Mouse (Mus musculus): ENCODE measurements around the gene Dctn1. TPM values are rescaled to one million over a fixed set of nuclear protein-coding genes. Genes with fewer than 3 reads are reported as not detected.
"Not testable (repeated sequence)": the region's sequence is repeated elsewhere in the genome, so short reads cannot be mapped to it uniquely, and the experiment has no call there.

The Dctn1 gene
- total RNA-seq, 2 experiments from 2014 or later = 121 to 128 TPM

DNA sequence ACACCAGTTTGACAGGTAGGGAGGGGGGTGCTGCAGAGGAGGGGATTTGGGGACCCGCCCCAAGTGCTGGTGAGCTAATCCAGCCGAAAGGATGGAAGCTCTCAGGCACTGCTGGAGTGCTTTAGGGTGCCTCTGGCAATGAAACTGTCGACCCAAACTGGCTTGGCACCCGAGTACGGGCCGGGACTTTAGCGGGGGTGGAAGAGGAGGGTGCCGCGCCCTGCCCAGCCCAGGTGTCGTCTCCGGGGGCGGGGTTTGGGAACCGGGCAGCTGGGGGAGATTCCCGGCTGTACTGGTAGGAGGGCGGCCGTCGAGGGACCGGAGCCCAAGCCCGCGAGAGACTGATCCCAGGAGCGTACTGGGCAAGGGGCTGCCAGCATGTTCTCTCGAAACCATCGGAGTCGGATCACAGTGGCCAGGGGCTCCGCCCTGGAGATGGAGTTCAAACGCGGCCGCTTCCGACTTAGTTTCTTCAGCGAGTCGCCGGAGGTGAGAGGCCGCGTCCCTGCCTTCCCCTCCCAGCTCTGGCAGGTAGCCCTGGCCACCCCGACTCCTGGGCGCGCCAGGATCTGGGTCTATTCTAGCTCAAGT, 30.1 kb upstream of the Dctn1 start:
- intact Hi-C loops (cut with DNase I) = loop anchor here (2.0 kb wide), 1 partner anchor 21 kb away; the partner anchor contains the start of genes 1700003E16Rik and Wdr54

DNA sequence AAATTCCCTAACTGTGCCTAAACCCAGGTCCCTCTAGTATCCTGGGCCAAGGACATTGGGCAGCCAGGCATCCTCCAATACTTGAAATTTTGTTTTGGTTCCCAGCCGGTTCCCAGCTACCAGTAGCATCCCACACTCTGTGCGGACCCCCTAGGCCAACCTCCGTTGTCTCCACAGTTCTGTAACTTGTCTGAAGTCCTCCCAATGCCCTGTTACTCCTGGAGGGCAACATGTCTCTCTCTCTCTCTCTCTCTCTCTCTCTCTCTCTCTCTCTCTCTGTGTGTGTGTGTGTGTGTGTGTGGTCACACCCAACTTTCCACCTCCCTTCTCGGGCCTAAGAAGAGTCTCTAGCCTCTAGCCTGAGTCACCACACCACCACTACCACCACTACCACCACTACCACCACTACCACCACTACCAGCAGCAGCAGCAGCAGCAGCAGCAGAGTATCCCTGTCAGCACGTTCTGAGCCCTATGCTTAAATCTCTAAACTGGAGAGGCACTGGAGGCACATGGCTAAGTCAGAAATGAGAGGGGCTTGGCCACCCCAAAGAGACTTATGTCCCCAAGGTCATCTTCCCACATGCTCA, 29.3 kb upstream of the Dctn1 start:
- intact Hi-C loops (cut with DNase I) = loop anchor here (2.0 kb wide), 1 partner anchor 20 kb away; the partner anchor contains the start of genes 1700003E16Rik and Wdr54
- no peak for DNase-seq

More for the DNA sequence above, 30.1 kb upstream of the Dctn1 start:
- DNase-seq = peak; percentile 44 to 50

DNA sequence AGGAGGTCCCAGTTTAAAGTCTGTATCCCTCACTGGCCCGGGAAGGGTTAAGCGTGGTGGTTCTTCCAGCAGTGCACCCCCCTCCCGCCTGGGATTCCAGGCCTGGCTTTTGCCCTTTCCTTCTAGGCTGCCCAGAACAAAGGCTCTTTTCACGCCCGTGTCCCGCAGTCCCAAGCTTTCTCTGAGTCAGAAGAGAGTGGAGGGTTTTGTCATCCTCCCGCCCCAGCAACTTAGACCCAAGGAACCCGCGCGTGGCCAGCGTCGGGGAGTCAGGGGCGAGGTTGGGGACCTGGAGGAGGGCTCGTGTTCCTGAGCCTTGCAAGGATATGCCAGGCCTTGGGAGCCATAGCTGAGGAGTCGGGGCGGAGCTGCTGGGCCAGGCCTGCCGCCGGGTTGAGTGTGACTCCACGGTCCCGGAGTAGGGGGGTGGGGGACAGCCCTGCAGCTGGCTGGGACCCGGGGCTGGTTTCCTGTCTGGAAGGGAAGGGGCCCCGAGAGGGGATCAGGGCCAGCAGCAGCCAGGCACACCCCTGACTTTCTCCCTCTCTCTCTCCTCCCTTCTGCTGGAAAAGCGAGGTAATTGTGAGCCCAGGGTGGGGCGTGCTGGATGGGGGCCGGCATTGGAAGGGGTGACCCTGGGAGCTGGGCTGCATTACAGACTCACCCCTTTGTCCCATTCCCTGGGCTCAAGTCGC, 28.7 kb upstream of the Dctn1 start:
- intact Hi-C loops (cut with DNase I) = loop anchor here (2.0 kb wide), 1 partner anchor 20 kb away; the partner anchor contains the start of genes 1700003E16Rik and Wdr54
- peak; percentile 79 to 80 for DNase-seq

DNA sequence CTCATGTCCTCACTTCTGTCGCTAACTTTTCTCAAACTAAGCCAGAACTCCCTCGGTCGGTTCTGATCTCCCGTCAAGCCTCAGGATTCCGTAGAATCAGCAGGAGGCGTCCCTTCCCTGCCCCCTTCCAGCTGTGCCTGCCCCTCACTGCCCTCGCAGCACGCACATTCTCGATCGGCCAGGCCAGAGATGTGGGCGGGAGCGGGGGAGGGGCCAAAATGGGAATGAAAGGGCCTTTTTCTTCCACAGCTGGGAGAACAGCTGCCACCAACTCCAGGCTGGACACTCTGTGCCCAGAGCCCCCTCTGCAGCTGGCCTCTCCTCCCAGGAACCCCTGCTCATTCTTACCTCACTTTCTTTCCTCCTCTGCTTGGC, 28.2 kb upstream of the Dctn1 start:
- DNase-seq = peak; percentile 89 to 92
- intact Hi-C loops (cut with DNase I) = loop anchor here (2.0 kb wide), 1 partner anchor 19 kb away; the partner anchor contains the start of genes 1700003E16Rik and Wdr54

DNA sequence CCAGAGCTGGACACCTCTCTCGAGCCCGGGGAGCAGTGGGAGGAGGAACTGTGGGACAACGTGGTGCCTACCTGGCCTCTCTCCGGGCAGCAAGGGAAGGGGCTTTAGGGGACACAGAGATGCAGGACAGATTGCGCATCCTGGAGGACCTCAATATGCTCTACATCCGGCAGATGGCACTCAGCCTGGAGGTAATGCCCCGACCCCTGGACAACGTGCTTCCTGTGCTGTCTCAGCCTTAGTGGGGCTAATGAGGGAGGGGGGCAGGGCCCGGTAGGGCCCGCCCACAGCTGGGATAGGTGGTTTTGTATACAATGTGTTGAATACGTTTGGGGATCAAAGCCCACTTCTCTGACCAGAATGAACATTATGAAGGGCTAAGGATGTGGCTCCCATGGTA, 27.7 kb upstream of the Dctn1 start:
- intact Hi-C loops (cut with DNase I) = no loop called here
- no peak for DNase-seq

DNA sequence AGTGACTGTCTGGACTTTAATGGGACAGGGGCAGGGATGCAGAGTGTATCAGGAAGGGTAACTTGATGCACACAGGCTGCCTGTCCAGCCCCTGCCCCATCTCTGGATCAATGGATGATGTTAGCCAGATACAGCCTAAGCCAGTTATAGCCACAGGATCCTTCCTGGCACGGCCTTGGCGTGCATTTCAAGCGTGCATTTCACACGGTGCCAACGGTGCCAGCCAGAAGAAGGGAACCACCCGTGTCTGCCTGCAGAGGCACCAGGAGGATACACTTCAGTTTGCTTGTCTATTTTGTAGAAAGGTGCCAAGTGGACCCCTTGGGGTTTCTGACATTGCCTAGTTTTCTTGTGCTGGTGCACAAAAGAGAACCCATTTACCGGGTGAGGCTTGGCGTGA, 25.7 kb upstream of the Dctn1 start:
- intact Hi-C loops (cut with DNase I) = no loop called here
- no peak for DNase-seq

DNA sequence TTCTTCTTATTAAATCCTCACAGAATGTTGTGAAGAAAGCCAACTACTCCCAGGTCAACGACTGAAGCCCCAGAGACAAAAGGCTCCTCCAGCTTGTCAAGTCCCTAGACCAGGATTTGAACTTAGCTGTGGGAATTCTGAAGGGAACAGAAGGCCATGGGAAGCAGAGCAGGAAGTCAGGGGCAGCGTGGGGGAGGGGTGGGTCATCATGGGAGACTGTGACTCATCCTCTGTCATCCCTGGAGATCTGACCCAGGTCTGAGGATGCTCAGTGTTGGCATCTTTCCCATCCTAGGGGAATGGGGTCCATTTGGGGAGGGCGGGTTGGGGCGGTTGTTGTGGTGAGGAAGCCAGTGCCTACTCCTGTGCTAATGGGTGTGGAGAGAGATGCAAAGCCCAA, 24.1 kb upstream of the Dctn1 start:
- DNase-seq = peak in 1 of 2 experiments; percentile 44
- intact Hi-C loops (cut with DNase I) = no loop called here

DNA sequence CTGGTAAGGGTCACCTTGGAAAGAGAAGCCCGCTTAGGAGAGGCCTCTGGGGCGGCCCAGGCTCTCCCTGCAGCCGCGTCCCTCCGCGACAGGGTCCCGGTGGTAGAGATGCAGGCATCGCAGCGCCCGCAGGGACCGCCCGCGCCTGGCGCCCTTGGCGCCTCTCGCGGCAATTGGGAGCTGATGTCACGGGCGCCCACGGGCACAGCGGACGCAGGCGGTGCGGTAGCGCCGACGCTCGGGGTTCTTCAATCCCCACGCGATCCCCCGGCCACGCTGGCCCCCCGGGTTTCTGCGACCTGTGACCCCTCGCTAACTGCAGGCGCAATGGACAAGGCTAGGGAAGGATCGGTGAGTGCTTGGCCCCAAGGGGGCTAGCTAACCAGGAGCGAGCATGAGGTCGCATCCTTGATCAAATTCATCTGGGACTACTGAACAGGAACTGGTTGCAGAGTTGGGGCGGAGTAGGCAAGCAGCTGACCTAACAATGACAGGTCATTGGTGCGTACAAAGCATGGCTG, 23.4 kb upstream of the Dctn1 start:
- intact Hi-C loops (cut with DNase I) = no loop called here
- DNase-seq = peak in 1 of 2 experiments; percentile 38

DNA sequence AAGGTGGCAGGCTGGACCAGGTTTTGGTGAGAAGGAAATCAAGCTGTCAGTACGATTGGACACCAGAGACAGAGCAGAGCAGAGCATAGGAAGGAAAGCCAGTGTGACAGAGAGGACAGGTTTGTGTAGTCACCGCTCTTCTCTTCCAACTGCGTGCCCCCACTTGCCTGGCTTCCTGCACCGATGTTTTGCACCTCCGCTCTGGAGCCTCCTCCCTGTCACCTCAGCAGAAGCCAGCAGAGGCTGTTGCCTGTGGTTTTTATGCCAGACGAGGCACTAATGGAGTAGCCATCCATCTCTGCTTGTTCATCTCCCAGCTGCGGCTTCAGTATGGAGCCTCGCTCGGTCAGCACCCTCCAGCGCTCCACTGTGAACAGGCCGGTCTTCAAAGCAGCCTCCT, 22.8 kb upstream of the Dctn1 start:
- intact Hi-C loops (cut with DNase I) = no loop called here
- DNase-seq = no peak

DNA sequence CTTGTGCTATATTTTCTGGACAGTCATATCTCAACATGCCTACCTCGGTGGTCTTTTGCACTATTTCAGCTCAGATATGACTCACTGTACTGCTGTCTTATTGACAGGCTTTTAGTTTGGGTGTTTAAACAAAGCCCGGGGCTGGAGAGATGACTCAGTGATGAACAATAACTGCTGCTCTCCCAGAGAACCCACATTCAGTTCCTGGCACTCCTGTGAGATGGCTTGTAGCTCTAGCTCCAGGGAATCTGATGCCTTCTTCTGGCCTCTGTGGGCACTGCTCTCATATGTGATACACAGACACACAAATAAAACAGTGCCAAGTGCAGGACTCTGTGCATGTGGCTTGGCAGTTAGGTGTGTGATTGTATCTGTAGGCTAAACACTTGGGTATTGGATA, 20.5 kb upstream of the Dctn1 start:
- DNase-seq = no peak
- intact Hi-C loops (cut with DNase I) = no loop called here

DNA sequence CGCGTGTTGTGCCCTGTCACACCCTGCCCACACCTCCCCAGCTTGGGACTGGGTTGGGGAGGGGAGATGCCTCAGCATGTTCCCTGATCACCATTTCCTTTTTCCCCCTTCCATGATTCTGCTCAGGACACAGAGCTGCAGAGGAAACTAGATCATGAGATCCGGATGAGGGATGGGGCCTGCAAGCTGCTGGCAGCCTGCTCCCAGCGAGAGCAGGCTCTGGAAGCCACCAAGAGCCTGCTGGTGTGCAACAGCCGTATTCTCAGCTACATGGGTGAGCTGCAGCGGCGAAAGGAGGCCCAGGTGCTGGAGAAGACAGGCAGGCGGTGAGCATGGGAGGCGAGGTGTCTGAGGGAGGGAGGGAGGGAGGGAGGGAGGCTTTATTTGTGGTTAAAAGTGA, 19.9 kb upstream of the Dctn1 start:
- DNase-seq = no peak
- intact Hi-C loops (cut with DNase I) = no loop called here

DNA sequence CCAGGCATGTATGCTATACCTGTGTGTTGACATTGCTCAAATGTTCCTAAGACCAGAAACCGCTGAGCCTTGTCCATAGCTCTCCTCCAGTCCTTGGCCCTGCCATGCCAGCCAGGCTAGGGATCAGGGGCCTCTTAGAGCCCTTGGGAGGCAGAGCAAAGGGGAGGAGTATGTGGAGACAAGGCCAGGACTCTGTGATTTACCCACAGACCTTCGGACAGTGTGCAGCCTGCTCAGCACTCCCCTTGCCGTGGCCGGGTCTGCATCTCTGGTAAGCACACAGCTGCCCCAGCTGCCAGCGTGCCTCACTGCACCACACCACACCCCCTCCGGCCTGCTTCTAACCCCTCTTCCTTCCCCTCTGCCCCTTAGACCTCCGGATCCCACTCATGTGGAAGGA, 18.4 kb upstream of the Dctn1 start:
- DNase-seq = no peak
- intact Hi-C loops (cut with DNase I) = no loop called here

DNA sequence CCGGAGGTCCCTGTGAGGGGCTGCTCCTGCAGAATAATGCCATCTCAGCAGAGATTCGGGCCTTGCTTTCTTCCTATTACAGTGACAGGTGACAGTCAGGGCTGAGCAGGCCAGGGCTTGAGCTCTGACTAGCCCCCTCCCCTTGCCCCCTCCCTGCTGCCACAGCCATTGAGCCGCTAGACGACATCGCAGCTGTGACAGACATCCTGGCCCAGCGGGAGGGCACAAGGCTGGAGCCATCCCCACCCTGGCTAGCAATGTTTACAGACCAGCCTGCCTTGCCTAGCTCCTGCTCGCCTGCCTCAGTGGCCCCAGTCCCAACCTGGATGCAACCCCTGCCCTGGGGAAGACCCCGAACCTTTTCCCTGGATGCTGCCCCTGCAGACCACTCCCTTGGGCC, 14.0 kb upstream of the Dctn1 start:
- intact Hi-C loops (cut with DNase I) = no loop called here

DNA sequence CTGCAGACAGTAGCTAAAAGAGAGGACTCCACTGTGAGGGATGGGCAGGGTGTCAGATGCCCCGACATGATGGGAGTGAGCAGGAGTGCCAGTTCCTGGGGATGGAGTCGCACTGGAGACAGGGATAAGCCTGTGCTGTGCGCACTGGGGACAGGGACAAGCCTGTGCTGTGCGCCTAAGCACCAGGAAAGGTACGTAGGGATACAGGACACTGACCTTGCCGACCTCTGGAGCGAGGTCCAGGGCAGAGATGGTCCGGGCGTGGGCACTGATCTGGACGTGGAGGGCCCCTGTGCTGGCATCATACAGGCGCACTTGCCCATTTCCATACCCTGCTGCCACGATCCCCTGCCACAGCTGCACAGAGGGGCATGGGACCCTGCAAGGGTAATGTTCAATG, 12.7 kb upstream of the Dctn1 start:
- intact Hi-C loops (cut with DNase I) = no loop called here
- DNase-seq = no peak

More for the DNA sequence above, 14.0 kb upstream of the Dctn1 start:
- DNase-seq = no peak

DNA sequence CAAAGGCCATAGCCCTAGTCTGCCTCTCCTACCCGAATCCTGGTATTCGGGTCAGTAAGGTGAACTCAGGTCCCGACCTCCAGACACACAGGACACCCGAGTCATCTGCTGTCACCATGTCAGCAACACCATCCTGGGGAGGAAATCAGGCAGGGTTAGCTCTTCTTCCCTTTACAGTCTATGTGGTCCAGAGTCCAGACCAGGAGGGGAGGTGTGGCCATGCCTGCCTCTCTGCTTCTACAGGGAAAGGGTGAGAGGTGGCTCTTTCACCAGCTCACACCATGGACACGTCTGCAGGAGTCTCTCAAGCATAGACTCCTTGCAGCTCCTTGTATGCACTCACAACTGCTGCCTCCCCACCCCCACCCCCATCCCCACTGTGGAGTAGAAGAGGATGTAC, 12.2 kb upstream of the Dctn1 start:
- intact Hi-C loops (cut with DNase I) = no loop called here
- no peak for DNase-seq

DNA sequence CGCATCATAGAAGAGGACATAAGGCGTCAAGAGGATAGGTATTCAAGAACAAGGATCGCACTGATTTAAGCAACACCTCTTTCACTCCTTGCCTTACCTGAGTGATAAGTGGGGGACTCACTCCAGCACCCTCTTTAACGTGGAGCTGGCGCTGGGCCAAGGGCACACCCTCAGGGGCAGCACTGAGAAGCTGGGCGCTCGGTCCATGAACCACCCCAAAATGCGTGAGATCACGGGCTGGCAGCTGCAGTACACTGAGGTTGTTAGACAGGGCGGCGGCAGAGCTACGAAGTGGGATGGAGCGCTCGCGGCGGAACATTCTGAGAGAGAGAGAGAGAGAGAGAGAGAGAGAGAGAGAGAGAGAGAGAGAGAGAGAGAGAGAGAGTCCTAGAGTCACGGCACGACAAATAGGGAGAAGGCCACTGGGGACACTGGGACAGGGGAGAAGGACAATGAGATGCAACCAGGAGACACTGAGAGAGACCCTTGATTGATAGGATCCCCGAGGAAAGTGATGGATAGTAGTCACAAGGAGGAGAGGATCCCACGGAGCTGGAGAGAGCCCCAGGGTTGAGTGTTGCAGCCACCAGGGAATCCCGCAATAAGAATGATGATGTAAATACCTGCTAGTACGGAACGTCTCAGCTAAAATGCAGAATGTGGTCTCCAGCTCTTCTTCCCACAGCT, 10.0 kb upstream of the Dctn1 start:
- intact Hi-C loops (cut with DNase I) = loop anchor here (2.0 kb wide), 1 partner anchor 19 kb away; no protein-coding TSS in a partner anchor
- peak in 1 of 2 experiments; percentile 38 for DNase-seq

DNA sequence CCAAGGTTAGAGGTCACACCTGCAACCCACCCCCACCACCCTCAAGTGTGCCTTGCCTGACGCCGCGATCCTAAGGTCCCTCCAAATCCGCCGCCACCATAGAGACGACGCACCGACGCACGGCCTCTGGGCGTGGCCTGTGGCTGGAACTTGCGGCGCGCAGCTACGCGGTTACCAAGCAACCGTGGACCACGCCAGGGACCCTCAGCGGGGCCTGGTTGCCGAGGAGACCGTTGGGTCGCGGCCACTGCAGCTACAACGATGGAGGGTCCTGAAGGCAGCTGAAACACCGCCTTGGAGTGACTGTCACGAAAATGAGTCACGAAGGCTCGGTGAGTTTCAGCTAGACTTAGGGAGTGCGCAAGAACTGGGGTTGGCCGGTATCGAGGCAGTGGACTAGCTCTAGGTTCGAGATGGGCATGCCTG, 9.4 kb upstream of the Dctn1 start, which contains the start of the genes Wdr54 and 1700003E16Rik:
TSS of gene Wdr54 (minus strand) at position 139 of the 426 bp plus-strand sequence.
TSS of gene 1700003E16Rik (plus strand) at position 146 of the 426 bp plus-strand sequence.
- intact Hi-C loops (cut with DNase I) = loop anchor here (2.0 kb wide), 1 partner anchor 19 kb away; no protein-coding TSS in a partner anchor
- peak; percentile 56 to 72 for DNase-seq

DNA sequence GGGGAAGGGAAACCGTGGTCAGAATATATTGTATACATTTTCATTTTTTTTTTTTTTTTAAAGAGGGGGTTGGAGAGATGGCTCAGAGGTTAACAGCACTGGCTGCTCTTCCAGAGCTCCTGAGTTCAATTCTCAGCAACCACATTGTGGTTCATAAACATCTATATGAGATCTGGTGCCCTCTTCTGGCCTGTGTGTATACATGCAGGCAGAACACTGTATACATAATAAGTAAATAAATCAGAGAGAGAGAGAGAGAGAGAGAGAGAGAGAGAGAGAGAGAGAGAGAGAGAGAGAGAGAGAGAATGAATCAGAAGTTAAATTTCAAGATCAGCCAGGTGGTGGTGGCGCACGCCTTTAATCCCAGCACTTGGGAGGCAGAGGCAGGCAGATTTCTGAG, 6.3 kb upstream of the Dctn1 start:
- peak in 1 of 2 experiments; percentile 60 for DNase-seq
- intact Hi-C loops (cut with DNase I) = not testable (repeated sequence)

DNA sequence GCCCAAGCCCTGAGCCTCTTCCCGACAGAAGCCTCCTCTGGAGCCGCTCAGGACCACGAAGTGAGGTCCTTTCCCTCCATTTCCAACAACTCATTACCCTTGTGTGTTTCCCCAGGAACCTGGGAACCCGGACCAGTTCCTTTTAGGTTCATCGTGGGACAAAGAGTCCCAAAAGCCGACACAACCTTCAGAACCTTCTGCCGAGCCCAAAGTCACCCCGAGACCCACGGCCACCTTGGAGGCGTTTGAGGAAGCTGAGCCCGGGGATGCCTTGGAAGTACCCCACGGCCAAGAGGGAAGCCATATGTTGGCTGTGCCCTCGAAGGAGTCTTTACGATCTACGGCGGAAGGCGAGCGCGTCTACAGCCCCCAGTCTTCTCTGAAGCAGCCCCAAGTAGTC, 4.3 kb upstream of the Dctn1 start:
- no peak for DNase-seq
- intact Hi-C loops (cut with DNase I) = loop anchor here (2.0 kb wide), 2 partner anchors 45 to 165 kb away; no protein-coding TSS in a partner anchor

DNA sequence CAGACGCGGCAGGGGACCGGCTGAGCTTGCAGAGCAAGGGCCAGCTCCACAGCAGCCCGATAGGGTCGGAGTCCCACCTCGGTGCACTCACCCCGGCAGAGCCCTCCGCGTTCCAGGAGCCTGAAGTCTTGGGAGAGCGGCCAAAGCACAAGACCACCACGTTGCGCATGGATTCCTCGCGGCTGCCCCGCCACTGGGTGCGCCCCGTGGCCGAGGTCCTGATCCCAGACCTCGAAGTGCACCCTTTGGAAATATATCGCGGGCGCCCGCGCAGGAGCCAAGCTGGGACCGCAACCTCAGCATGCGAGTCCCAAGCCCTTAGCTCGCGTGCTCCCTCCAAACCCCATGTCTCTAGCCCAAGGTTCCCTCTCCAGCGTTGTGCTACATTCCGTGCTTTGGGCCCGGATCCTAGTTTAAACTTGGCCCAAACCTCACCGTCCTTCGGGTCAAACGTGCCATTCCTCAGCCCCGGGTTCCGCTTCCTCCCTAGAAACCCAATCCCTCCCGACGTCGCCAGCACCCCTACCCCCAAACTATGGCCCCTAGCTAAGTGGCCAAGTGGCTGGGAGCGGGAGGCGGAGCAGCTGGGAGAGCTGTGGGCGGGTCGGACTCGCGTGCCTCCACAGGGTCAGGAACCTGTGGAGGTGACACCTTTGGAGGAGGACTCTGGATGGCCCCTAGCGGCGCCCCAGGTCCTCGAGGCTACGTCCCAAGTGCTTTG, 3.6 kb upstream of the Dctn1 start:
- intact Hi-C loops (cut with DNase I) = loop anchor here (2.0 kb wide), 2 partner anchors 45 to 165 kb away; no protein-coding TSS in a partner anchor
- DNase-seq = peak; percentile 38 to 49
